ENCODE assay signal across 21 mouse cellular contexts in the genomic region with DNA sequence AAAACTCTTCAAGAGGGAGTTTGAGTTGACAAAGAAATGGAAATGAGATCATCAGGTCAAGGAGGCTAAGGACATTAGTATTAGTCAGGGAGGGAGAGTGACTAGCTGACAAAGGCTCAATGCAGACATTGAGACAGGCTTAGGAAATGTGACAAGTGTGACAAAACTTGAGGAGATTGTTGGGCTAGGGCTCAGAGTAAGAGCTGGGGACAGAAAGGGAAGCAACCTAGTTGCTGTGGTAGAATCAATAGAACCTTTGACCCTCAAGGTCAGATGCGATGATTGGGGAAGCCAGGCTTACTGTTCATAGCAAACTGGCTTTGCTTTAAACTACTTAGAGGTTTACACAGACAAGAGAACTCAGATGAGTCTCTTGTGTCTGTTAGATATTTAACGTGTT.
"Had no signal": no experiment of that assay in that cellular context is flagged by ENCODE, and none has a peak within 500 bp of the region (broad histone marks: within the 10 kb centered on the region; RNA-seq: fewer than 3 reads in every experiment).

No protein-coding gene starts in this region.

- H3K9ac ChIP-seq: kidney, embryonic 15.5 days; liver, embryonic 12.5 days; liver, embryonic 15.5 days; lung, embryonic 15.5 days; neural tube, embryonic 13.5 days; stomach, embryonic 15.5 days had no signal

- ATAC-seq: liver, embryonic 12.5 days had no signal

- H3K27ac ChIP-seq: kidney, embryonic 15.5 days; left cerebral cortex, adult 2 months; liver, embryonic 12.5 days; liver, embryonic 15.5 days; lung, embryonic 15.5 days; neural tube, embryonic 13.5 days; stomach, embryonic 15.5 days had no signal

- H3K9me3 ChIP-seq: kidney, embryonic 15.5 days; liver, embryonic 12.5 days; liver, embryonic 15.5 days; lung, embryonic 15.5 days; megakaryocyte, embryonic 14.5 days; neural tube, embryonic 13.5 days; stomach, embryonic 15.5 days had no signal

- H3K4me1 ChIP-seq: kidney, embryonic 15.5 days; liver, embryonic 12.5 days; liver, embryonic 15.5 days; megakaryocyte, embryonic 14.5 days; stomach, embryonic 15.5 days had no signal

- DNase-seq: kidney, adult 8-10 months; kidney, postnatal 10 days; kidney, postnatal 36 days; layer of hippocampus, postnatal 36 days; lung, adult 18-20 months; lung, postnatal 10 days; lung, postnatal 36 days; midbrain, embryonic 14.5 days; retina, postnatal 1 day; right cerebral cortex, postnatal 25 days; spleen, adult 18-20 months; thymus, postnatal 36 days had no signal

- H3K36me3 ChIP-seq: kidney, embryonic 15.5 days; liver, embryonic 12.5 days; liver, embryonic 15.5 days; lung, embryonic 15.5 days; neural tube, embryonic 13.5 days; stomach, embryonic 15.5 days had no signal

- H3K4me3 ChIP-seq: kidney, embryonic 15.5 days; left cerebral cortex, adult 2 months; liver, embryonic 12.5 days; liver, embryonic 15.5 days; lung, embryonic 15.5 days; megakaryocyte, embryonic 14.5 days; myocyte; neural tube, embryonic 13.5 days; stomach, embryonic 15.5 days had no signal

- H3K27me3 ChIP-seq: kidney, embryonic 15.5 days; liver, embryonic 12.5 days; liver, embryonic 15.5 days; lung, embryonic 15.5 days; megakaryocyte, embryonic 14.5 days; neural tube, embryonic 13.5 days; stomach, embryonic 15.5 days had no signal

- H3K4me2 ChIP-seq: kidney, embryonic 15.5 days; liver, embryonic 12.5 days; liver, embryonic 15.5 days; lung, embryonic 15.5 days; neural tube, embryonic 13.5 days; stomach, embryonic 15.5 days had no signal
